Mouse (Mus musculus): ENCODE data around the gene Tmem209. TPM values are rescaled to one million over a fixed set of nuclear protein-coding genes. Genes with fewer than 3 reads are reported as not detected.

Tmem209 gene
- total RNA-seq (2015; ENCODE audit: low replicate concordance) (54.5 and 55.5 TPM in 2 replicates), total RNA-seq (2017; ENCODE audit: low replicate concordance) (47.7 and 61.2 TPM in 2 replicates)

DNA sequence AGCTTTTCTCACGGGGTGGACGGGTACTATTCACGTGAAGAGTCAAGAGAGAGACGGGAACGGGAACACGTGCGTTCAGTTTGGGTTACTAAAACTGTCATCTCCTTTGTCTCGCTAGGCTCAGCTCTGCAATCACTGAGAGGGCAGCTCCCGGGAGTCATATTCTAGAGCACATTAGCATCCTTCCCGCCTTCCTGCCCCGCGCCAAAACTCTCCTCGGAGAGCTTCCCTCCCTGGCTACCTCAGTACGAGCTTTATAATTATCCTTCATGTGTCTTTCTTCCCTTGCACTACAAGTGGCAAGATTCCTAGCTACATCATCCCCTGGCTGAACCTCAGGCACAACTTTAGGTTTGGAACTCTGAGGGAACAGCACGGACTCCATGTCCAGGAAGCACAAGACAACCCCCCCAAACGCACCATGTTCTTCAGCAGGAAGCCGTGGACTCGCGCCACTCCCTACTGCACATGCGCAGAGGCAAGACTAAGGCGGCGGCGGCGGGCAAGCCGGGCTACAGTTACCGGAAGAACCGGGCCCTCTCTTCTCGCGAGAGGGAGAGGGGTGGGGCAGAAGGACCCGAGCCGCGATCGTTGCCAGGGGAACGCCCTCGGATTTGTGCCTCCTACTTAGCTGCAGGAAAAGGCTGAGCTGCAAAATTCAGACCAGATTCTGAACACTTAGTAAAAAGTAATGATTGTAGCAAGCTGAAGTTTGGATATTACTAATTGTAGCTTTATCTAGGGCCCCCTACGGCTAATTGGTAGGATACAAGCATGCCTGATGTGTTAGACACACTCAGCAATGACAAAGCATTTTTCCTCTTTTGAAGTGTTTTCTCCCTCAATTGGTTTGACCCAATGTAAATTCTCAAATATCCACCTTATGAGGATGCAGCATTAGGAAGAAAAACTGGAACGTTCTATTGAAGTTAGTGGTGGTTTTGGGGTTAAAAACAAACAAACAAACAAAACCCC, at the start of gene Tmem209, which contains the start of gene Ssmem1:
Gene Tmem209 (minus strand): TSS at position 519 of the 975 bp plus-strand sequence.
Gene Ssmem1 (plus strand): TSS at position 585 of the 975 bp plus-strand sequence.
- peak; percentile 98 for ATAC-seq (replicated peaks; ENCODE audit: low FRiP score, poor library complexity, severe bottlenecking)

DNA sequence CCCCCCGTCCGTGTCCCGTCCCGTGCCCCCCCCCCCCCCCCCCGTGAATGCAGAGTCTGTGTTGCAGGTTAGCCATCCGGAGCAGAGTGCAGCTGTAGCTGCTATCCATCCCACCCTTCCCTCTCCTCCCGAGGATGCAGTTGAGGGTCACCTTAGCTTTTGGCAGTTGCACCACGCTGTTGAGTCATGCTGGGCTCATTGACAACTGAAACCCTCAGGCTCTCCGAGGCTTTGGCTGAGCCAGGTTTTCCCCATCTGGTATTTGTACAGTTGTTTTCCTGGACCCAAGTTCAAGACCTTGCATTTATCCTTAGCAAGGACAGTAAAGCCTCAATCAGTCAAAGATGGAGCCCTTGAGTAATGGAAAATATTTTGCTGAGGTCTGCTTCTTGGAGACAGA, 46.5 kb upstream of the Tmem209 start:
- no peak for ATAC-seq (replicated peaks; ENCODE audit: low FRiP score, poor library complexity, severe bottlenecking)

DNA sequence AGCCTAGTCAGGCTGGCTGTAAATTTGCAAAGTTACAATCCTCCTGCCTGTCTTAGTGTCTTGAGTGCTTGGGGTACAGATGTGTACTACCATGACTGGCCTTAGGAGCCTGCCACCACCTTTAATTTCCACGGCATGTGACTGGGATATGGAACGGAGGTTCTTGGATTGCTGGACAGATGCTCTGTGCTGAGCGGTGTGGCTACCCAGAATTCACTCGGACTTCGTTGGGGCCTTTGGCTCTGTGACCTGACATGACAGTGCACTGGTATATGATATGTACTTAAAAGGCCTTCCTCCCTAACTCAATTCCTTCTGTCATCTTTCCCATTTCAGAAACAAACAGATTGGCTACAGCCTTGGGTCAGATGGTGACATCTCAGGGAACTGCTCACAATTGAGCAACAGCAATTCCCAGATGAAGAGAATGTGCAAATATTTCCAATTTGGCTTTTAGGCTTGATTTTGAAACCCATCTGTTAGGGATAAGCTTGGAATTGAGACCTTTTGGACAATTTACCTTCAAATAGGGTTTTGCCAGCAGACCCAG, 45.1 kb upstream of the Tmem209 start:
- ATAC-seq (replicated peaks; ENCODE audit: low FRiP score, poor library complexity, severe bottlenecking): no peak

DNA sequence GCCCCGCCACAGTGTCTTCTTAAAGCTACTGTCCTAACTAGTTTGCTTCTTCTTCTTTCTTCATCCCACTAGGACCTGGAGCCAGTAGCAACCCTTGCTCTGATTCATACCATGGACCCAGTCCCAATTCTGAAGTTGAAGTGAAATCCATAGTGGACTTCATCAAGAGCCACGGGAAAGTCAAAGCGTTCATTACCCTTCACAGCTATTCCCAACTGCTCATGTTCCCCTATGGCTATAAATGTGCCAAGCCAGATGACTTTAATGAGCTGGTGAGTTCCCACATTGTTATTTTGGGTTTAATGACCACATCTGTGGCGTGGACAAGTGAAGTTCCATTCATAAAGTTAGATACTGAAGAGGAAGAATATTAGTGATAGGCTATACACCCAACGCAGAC, 44.5 kb upstream of the Tmem209 start:
- no peak for ATAC-seq (replicated peaks; ENCODE audit: low FRiP score, poor library complexity, severe bottlenecking)

DNA sequence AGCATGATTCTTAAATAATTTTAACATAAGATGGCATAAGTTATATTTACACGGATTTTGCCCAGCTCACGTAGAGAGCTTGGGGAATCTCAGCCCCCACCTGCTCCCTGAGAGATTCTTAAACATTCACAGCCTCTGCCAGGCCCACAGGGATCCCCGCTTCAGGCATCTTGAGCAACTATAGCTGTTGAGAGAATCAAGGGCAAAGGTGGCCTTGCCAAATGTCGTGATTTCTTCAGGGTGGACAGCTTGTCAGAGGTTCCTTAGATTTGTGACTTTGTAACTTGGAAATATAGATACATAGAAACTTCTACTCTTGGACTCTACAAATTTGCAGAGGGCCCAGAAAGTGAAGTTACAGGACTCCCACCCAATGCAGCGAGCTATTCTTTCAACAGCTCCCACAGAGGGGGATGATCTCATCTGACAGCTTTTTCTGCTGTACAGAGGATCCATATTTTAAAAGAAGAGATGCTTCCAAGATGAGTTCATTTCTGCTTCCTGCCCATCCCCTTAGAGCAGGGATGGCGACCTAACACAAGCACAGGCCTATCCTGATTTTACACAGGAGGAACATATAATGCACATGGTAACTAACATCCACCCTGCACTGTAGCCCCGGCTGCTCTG, 43.9 kb upstream of the Tmem209 start:
- no peak for ATAC-seq (replicated peaks; ENCODE audit: low FRiP score, poor library complexity, severe bottlenecking)

DNA sequence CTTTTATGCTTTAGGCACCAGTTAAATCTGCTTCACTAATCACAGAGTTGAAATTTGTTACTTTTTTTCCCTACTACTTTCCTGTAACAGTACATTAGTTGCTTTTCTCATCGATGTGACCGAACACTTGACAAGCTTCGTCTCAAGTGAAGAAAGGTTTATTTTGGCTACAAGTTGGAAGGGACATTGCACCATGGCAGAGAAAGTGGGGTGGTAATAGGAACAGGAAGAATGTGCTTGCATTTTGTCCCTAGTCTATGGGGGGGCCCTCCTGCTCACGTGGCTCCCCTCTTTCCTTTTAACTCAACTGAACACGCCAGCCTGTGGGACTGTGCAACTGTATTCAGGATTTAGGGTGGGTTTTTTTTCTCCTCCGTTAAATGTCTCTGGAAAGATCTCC, 43.0 kb upstream of the Tmem209 start:
- ATAC-seq (replicated peaks; ENCODE audit: low FRiP score, poor library complexity, severe bottlenecking): no peak

DNA sequence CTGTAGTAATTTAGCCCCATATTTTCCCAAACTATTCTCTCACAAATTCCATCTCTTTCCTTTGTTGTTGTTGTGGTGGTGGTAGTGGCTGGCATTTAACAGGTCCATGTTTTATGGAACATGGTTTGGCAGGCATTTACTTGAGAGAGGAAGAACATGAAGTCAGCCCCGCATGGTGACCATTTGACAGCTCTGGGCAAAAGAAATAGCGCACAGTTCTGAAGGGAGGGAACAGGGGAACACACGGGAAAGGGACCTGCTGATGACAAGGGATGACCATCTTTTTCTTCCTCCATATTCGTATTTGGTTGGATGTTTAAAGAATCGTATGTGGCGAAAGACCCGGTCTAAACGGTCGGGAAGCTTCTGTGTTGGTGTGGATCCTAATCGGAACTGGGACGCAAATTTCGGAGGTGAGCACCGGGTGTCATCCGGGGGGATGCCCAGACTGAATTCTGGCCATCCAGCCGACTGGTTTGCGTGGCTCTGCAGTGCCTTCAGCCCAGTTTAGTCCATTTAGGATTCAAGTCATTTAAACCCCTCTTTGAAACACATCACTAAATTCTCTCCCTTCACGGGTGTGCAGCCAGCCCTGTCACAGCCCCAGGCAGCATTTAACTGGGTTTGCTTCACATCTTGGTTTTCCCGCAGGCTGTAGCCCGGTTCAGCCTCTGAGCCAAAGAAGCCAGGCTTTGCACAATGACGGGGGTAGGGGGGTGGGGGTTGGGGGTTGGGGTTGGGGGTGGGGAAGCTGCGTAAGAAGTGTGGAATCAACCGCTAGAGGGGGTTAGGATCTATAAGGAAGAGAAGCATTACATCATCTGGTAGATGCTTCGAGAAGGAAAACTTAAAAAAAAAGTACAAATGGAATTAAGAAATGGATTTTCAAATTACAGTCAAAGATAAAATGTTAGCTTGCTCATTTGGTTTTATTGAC, 42.3 kb upstream of the Tmem209 start:
- ATAC-seq (replicated peaks; ENCODE audit: low FRiP score, poor library complexity, severe bottlenecking): no peak

DNA sequence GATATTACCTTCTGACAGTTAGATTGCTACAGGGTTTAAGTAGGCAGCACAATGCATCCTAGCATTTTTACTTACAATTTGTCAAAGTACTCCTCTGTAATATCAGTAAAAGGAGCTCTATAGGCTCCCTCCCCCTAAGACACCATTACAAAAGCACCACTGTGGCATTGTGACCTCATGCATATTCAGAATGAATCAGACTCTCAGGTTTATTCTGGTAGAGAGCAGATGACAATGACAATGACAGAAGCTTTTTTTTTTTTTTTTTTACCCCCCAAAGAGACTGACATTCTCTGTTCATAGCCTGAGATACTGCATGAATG, 41.6 kb upstream of the Tmem209 start:
- no peak for ATAC-seq (replicated peaks; ENCODE audit: low FRiP score, poor library complexity, severe bottlenecking)

DNA sequence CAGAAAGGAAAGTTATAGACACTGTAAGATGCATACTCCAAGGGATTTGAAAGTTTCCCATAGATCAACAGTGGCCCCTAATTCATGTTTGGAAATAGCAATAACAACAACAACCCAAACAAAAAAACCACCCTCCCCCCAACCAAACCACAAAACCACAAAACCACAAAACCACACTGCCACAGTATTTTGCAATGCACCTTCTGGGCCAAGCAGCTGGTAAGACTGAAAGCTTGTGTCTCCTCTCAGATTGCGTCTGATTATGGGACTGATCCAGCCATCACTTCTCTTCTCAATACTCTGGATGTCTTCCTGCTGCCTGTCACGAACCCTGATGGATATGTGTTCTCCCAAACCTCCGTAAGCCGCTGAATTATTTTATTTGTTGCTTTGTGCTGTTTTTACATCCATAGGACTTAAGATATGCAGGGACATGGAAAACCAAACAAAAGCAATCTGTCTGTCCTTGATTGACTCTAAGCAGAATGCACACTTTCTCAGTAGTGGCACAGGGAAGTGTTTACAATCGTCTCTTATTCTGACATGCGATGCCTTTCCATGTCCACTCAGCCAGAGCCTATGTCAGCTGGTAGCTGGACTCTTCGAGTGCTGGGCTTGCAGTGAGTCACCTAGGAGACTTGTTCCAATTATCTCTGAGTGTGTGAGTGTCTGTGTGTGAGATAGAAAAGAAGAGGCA, 41.1 kb upstream of the Tmem209 start:
- no peak for ATAC-seq (replicated peaks; ENCODE audit: low FRiP score, poor library complexity, severe bottlenecking)

DNA sequence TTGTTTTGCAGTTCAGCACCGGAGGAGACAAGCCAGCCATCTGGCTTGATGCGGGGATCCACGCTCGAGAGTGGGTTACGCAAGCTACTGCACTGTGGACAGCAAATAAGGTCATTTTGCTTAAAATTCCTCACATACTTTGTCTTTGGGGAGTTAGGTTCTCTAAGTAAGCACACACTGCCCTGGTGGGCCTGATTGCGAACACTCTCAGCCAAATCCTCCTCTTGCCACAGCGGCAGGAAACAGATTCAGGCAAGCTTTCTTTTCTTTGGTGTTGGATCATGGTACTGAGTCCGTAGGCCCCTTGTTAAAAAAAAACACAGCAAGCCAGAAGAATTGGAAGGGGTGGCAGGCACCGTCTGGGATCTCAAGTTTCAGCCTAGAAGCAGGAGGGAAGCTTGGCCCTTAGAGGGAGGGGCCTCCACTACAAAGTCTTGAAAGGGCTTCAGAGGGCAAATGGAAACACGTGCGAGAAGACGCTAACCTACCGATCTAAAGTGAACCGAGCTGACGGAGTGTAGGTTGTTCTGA, 39.7 kb upstream of the Tmem209 start:
- no peak for ATAC-seq (replicated peaks; ENCODE audit: low FRiP score, poor library complexity, severe bottlenecking)

DNA sequence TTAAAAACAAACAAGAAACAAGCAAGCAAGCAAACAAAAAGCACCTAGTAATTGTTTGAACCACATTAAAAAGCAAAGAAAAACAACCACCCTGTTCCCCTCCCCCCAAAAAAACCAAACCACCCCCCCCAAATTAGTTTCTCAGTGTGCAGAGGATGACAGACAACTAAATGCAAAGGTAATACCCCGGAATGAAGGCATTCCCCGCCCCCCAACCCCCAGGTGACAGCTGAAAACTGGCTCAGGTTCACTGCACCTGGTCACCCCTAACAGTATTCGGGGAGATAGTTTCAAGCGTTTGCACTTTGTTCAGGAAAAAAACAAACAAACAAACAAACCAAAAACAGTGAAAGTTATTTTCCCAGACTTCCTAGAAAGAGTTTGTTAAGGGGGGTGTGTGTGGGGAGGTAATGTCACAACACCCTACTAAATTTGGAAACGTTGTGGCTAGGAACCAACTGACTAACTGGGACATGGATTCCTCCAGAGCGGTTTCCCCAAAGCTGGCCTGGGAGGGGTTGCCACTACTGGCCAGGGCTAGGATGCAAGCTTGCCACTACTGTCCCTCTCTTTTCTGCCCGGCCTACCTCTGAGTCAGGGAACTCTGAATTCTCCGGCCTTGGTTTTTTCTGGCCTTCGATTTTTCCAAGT, 38.2 kb upstream of the Tmem209 start:
- ATAC-seq (replicated peaks; ENCODE audit: low FRiP score, poor library complexity, severe bottlenecking): no peak

DNA sequence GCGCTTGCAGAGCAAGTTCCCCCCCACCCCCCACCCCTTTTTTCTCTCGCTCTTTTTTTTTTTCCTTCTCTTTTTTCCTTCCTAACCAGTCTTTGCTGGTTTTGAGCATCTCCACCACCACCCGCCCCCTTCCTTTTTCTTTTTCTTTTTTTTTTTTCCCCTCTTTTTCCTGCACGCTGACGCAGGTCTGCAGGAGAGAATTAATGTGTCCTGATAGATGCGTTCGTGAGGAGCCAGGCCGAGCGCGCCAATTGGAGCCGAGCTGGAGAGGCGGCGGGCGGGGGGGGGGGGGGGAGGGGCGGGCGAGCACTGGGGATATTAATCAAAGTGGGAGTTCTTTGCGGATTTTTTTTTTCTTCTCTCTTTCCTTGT, 37.7 kb upstream of the Tmem209 start:
- ATAC-seq (replicated peaks; ENCODE audit: low FRiP score, poor library complexity, severe bottlenecking): no peak

DNA sequence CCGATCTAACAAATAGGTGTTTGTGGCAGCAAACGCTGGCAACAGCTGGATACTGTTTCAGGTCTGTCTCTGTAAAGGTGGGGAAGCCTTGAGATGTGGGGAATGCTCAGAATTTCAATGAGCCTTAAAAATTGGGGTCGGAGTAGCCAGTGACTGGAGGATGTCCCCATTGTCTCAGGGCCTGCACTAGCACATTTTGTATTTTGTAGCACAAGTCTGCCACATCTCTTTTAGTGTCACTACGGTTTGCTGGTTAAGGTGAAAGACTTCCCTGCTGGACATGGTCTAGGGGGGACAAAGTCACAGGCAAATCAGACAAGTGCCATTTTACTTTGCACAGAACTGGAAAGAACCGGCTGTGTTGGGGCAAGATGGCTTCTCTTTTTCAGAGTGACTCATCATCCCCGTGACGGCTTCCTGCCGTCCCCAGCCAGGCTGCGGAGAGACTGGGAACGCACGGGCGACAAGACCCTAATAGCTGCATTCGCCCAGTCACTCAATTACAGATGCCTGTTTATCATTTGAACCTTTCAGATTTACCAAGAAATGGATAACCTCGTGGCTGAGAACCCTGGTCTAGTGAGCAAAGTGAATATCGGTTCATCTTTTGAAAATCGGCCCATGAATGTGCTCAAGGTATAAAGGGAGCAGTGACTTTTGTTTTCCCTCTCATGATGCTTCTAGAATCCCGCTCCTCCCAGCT, 37.1 kb upstream of the Tmem209 start:
- no peak for ATAC-seq (replicated peaks; ENCODE audit: low FRiP score, poor library complexity, severe bottlenecking)

DNA sequence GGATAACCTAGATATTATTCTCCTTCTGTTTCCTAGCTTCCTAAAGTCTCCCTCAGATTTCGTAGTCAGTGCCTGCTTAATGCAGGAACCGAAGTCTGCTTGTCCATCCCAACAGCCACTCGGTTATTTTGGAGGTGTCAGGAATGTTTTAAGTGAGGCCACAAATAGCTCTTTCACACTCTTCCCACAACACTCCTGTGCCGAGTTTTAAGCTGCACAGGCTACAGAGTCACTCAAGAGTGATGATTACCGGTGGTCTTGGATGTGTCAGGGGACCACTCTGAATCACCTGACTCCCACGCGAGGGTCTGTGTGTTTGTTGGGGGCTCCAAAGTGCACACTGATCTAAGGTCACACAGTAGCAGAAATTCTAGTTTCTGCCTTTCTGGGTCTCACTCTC, 36.1 kb upstream of the Tmem209 start:
- no peak for ATAC-seq (replicated peaks; ENCODE audit: low FRiP score, poor library complexity, severe bottlenecking)

DNA sequence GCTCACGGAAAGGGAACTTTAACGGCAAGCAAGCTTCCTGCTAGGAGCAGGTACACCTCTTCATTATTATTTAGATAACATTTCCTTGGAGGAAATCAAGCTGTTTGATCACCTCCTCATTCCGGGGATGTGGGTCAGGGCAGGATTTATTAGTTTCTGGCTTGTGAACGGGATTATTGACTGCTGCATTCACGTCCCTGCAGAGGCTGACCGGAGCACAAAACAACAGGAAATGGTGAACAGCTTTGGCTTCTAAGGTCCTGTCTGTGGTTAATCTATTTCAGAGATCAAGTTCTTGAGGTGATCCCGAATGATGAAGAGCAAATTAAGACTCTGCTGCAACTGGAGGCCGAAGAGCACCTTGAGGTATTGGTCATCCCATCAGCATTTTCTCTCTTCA, 34.3 kb upstream of the Tmem209 start:
- no peak for ATAC-seq (replicated peaks; ENCODE audit: low FRiP score, poor library complexity, severe bottlenecking)

DNA sequence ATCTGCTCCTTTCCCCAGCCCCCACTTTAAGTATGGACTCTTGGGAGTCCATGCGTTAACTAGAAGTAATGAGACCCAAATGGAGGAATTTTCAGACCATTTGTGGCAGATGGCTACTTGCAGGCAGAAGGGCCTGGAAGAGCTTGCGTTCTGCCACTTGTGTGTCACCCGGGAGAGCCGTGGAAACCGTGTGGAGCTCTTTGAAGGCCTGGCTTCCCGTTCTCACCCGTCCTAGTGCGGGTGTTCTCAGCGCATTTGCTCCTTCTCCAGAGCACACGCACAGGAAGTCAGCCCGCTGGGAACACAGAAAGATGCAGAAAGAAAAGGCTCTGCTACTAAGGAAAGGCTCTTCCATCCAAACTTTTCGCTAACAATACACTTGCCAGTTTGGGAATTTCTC, 33.5 kb upstream of the Tmem209 start:
- no peak for ATAC-seq (replicated peaks; ENCODE audit: low FRiP score, poor library complexity, severe bottlenecking)

DNA sequence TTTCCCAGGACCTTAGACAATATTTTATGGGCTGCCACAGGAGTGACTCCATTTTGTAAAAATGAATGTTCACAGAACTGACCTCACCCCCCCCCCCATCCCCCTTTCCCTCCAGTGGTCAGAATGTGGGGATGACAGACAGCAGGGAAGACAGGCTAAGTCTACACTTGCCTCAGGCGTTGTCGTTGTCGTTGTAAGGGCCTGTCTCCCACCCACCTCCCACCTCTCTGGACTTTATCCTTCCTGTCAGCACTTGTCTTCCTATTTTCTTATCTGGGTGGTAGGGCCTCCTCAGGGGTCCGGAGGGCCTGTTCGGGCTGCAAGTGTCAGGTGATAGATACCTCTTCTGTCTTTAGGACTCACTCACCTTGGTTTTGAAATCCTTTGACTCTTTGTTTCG, 32.7 kb upstream of the Tmem209 start:
- ATAC-seq (replicated peaks; ENCODE audit: low FRiP score, poor library complexity, severe bottlenecking): no peak
